Mouse (Mus musculus) left cerebral cortex, postnatal 4 days (tissue): ENCODE data around the gene Rel. TPM values are rescaled to one million over a fixed set of nuclear protein-coding genes. Genes with fewer than 3 reads are reported as not detected.

Source experiments
- total RNA-seq, 2 experiments: library from RNA; stranded (reverse); gene quantifications; 2 replicates each; pipeline ENCODE4 v1.2.3; 2021

The Rel gene
- total RNA-seq, 2 experiments from 2014 or later, result 2.1 to 2.2 TPM

Other genes starting within 250 kb of the Rel start
- under 1 TPM in 1 of 2 experiments, not detected in 1; 0.40 TPM for gene 1700093K21Rik, start 249.8 kb downstream of the Rel start, total RNA-seq
- gene 0610010F05Rik, start 137.3 kb downstream of the Rel start, total RNA-seq, result 100 to 1,000 TPM; 107 to 116 TPM
- gene Pus10, start 105.3 kb downstream of the Rel start, total RNA-seq, result 10 to 100 TPM; 23.1 to 24.7 TPM
- 10 to 100 TPM; 22.6 to 22.7 TPM for gene Pex13, start 105.0 kb downstream of the Rel start, total RNA-seq
- gene Papolg, start 124.3 kb upstream of the Rel start, total RNA-seq, result 10 to 100 TPM; 23.1 to 24.7 TPM